Mouse (Mus musculus): ENCODE measurements around the gene Klkb1.

Klkb1 gene

GRCm38 (mm10) chr8:45268485-45268884 is 26.2 kb downstream of the Klkb1 start:
- no peak for DNase-seq (ENCODE audit: low spot score in 2 of 2)

DNA sequence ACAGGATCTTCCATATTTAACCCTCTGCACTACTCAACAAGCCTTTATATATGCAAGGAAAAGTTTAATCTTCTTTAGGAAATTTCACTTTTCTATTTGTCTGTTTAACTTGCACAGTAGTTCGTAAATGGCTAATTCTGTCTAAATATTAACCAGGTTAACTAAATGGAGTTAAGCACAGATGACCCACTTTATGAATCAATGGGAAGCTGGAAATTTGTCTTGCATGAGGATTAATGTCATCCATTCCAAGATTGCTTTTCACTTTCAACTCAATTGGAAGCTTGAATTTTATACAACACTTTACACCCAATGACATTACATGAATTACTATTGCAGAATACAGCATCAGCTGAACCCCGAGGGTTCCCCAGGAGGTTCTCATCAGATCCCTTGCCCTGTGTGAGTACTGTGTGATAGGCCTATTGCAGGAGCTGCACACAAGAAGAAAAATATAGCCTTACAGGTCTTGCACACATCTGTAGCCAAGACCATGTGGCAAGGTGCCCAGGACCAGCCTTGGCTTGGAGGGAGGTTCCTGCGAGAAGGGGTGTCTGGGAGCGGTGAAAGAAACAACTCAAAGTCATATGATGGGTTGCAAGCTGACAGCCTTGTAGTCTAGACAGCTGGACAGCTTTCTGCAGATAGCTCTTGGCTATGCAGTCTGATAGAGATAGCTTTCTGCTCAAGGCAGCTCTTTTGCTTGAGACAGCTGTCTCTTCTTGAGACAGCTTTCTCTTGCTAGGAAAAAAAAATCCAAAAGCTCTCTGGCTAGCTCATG is 26.9 kb downstream of the Klkb1 start:
- DNase-seq (ENCODE audit: low spot score in 2 of 2), result no peak

DNA sequence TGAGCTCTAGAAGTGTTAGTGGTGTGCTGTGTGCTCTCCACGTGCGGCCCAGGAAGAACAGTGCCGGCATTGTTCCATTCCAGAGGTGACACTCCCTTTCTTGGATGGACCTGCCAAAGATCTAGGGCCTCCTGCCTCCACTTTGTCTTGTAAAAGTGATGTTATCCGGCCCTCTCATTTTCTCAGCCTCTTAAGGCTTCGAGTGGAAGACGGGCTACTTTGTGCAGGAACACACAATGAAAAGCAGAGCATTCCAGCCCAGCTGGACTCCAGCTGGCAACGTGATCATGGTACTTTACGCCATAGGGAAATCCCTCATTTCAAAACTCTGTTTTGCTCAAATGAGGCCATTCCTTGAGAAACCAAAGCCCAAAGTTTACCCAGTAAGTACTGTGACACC is 27.7 kb downstream of the Klkb1 start:
- no peak for DNase-seq (ENCODE audit: low spot score in 2 of 2)

- DNase-seq (ENCODE audit: low spot score in 2 of 2), result no peak
These were observed 29.7 kb downstream of the Klkb1 start for GRCm38 (mm10) chr8:45264918-45265317.

GRCm38 (mm10) chr8:45262851-45263250 is 31.8 kb downstream of the Klkb1 start:
- no peak for DNase-seq (ENCODE audit: low spot score in 2 of 2)

- DNase-seq (ENCODE audit: low spot score in 2 of 2), result no peak
These were observed 32.7 kb downstream of the Klkb1 start, which contains the start of gene F11 for GRCm38 (mm10) chr8:45261920-45262319. TSS of gene F11 (minus strand) at chr8:45262031.

DNA sequence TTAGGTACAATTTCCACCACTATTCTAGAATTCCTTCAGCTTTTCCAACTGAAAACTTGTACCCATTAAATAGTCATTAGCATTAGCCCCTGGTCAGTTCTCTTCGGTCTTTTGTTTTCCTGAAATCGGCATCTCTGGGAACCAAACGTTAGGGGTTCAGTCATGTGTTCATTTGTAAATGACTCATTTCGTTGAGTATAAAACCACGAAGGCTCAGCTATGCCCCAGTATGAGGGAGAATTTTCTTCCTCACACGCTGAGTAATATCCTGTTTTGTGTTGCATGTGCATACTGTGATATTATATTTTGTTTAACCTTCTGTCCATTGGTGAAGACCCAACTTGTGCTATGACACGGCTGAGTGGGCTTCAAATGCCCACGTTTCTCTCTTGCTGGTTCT is 36.2 kb downstream of the Klkb1 start:
- DNase-seq (ENCODE audit: low spot score in 2 of 2), result no peak

DNA sequence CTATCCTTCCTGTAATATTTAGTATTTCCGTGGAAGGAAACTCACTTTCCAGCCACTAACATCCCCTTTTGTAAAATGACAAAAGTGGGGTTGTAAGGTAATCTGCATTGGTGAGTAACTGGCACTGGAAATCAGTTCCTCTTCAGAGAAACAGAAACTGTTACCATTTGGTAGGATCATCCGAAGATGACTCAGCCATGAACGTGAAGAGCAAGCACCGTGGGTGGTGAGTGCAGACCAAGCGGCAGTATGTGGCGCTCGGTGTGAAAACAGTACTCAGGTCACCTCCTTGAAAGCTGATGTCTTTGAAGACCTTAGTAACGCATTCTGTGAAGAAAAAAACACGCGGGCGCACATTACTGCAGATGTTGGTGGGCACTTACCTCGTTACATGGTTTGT is 39.6 kb downstream of the Klkb1 start:
- no peak for DNase-seq (ENCODE audit: low spot score in 2 of 2)

DNA sequence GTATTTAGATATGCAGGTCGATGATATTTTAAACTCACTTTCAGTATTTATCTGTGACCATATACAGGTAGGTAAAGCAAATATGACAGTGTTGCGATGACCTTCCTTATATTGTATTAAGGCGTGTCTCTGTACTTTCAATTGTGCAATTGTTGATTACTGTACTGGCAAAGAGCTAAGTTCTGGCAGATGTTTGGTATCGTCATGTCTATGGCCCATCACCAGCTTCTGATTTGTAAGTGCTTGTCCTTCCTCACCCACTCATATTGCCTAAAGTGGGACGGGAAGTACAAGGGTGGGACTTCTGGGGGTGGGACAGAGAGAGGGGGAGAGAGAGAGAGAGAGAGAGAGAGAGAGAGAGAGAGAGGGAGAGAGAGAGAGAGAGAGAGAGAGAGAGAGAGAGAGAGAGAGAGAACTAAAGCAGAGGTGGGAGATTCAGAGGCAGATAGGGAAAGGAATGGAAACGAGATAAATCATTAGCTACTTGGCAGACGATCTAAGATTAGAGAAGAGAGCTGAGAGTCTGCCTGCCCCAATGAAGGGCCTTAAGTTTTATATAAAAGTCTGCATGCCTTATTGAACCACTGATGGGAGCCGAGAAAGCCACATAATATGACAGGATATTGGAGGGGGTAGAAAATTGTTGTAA is 40.3 kb downstream of the Klkb1 start:
- no peak for DNase-seq (ENCODE audit: low spot score in 2 of 2)

GRCm38 (mm10) chr8:45253586-45253985 is 41.1 kb downstream of the Klkb1 start:
- no peak for DNase-seq (ENCODE audit: low spot score in 2 of 2)

GRCm38 (mm10) chr8:45253111-45253510 is 41.5 kb downstream of the Klkb1 start:
- DNase-seq (ENCODE audit: low spot score in 2 of 2), result no peak

DNA sequence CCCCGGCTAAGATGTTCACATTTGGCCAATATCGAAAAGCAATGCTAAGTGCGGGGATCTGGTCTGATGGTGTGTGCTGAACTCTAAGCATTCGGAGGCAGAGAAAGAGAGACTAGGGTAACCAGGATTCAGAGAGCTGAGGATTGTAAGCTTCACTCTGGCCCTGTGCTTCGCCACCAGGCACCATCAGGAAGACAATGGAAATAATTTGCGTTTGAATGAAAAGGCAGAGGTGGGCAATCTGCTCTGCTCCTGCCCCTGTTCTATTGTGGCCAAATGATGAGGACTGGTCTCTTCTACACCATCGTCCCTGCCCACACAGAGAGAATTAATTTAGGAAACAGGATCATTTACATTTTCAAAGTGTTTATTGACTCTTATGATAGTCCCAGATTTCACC is 48.4 kb downstream of the Klkb1 start:
- DNase-seq (ENCODE audit: low spot score in 2 of 2), result no peak

DNA sequence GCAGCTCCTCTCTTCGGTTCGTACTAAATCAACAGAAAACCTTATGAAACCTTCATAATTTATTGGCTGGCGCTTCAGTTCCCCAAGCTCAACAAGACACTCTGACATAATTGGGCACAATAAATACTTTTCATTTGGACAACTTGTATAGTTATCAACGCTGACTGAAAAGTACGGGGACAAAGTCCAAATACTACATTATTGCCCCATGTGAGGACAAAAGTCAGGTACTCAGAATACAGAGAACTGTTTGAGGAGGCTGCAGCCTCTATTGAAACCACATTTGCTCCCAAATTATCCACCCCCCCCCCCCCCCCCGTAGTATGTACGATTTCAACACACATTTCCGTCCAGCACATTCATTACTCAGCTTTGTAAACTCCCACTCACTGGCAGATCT is 55.3 kb downstream of the Klkb1 start:
- DNase-seq (ENCODE audit: low spot score in 2 of 2), result no peak

GRCm38 (mm10) chr8:45238282-45238681 is 56.4 kb downstream of the Klkb1 start:
- DNase-seq (ENCODE audit: low spot score in 2 of 2), result peak in 1 of 2 experiments; percentile 34

DNA sequence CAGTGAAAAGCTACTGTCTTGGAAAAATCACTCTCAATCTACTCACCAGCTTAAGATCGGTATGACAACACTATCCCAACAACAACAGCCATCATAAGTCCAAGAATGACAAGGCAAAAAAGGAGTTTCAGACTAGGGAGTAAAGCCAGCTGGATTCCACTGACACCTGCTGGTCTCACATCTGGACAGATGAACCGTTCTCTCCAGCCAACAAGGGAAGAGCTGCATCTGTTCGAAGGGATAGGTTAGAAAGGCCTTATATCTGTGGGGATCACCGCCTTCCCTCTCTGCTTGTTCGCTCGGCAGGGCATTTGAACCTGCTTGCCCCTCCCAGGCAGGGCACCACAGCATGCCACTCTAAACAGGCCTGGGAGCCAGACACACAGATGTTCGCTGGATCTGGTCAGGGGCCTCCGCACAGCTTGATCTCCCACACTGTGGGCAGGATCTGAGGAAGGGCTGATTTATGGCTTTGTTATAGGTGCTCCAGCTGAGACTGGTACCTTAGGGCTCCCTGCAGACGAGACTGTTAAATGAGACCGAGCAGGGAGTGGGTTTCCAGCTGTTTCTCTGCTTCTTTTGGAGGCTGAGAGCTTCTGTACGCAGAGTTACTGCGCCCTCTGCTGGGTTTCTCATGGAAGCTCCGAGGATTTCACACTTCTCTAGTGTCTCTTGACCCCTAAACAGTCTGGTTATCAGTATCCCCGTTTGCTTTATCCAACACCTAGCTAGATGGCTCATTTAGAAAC is 58.3 kb downstream of the Klkb1 start:
- peak in 1 of 2 experiments; percentile 65 for DNase-seq (ENCODE audit: low spot score in 2 of 2)

DNA sequence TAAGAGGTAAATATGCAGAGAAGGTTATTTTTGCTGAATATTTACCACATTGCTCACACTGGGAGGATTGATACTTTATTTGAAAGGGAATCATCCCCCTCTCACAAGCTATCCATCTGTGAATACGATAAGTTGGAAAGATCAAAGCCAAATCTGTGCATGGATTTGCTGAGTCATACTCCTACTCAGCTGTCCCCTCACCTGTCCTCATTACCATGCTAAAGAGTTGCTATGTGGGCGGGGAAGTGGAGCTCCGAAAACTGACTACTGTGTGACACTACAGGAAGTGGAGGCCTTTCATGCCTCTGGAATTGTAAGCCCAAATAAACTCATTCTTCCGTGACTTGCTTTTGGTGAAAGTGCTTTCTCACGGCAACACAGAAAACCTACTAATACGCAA is 59.4 kb downstream of the Klkb1 start:
- no peak for DNase-seq (ENCODE audit: low spot score in 2 of 2)

DNA sequence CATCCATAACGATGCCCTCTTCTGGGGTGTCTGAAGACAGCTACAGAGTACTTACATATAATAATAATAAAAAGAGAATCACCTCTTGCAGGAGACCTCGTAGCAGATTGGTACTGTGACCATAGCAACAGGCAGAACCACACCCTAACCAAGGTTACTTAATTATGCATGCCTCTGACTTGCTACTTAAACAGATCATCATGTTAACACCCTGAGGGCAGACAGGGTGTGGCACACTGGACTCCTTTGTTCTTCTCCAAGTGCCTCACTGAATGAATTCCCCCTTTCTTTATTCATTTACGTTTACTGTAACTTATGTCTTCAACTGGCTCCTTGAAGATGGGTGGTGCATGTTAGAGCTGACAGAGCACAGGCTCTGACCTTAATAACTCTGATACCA is 61.4 kb downstream of the Klkb1 start:
- no peak for DNase-seq (ENCODE audit: low spot score in 2 of 2)
